Mouse (Mus musculus): ENCODE results near the gene Maea. TPM values are rescaled to one million over a fixed set of nuclear protein-coding genes. Genes with fewer than 3 reads are reported as not detected.

Gene Maea
- total RNA-seq, 1 experiment = 90.2 TPM

- in situ Hi-C loops (cut with MboI; ENCODE audit: low sequenced_read_pairs in 2 of 2, unreplicated experiment in 2 of 2) = no loop called here
- Histone ChIP-seq H3K4me1 (ENCODE audit: control insufficient read depth in 2 of 2, insufficient read depth in 2 of 2, low read length in 2 of 2, poor library complexity in 1 of 2) (peaks cover 0 to 1% of the 10 kb centered on the region in 2 experiments; a peak in 1 of 4 replicates), H3K36me3 (ENCODE audit: control insufficient read depth, insufficient read depth, low read length, poor library complexity, severe bottlenecking) (peaks cover 23% of the 10 kb centered on the region), H3K9me3 (ENCODE audit: control insufficient read depth, insufficient read depth, low read depth, low read length) (no peaks in the 10 kb centered on the region), H3K4me3 (ENCODE audit: insufficient read depth in 1 of 2, low read depth in 1 of 2, low read length in 2 of 2, poor library complexity in 1 of 2, severe bottlenecking in 1 of 2) (no peak overlapping the region), H3K27ac (ENCODE audit: insufficient read depth, low read depth, low read length, poor library complexity, severe bottlenecking) (no peak overlapping the region; the same call in 1 of the 2 replicates), H3K9ac (ENCODE audit: insufficient read depth, low read depth, low read length, poor library complexity, severe bottlenecking) (no peak overlapping the region)
- DNase-seq (ENCODE audit: low read depth, low spot score) = no peak
- TF ChIP-seq HCFC1 (IDR thresholded peaks at IDR 0.05; ENCODE audit: borderline replicate concordance, insufficient read depth, low read length) (no peak), ZNF384 (IDR thresholded peaks at IDR 0.05; ENCODE audit: low read depth, low read length) (no peak), MAFK (IDR thresholded peaks at IDR 0.05; ENCODE audit: insufficient read depth, low read depth, low read length) (no peak), ZC3H11A (IDR thresholded peaks at IDR 0.05; ENCODE audit: borderline replicate concordance, low read depth, low read length) (no peak), CHD2 (IDR thresholded peaks at IDR 0.05; ENCODE audit: low read depth, low read length) (no peak)
Observed at GRCm38 (mm10) chr5:33358467-33358866, 23.2 kb downstream of the Maea start.

GRCm38 (mm10) chr5:33363263-33363662 lies 28.0 kb downstream of the Maea start:
- no peak overlapping the region for H3K4me3 ChIP-seq (ENCODE audit: insufficient read depth in 1 of 2, low read depth in 1 of 2, low read length in 2 of 2, poor library complexity in 1 of 2, severe bottlenecking in 1 of 2)
- in situ Hi-C loops (cut with MboI; ENCODE audit: low sequenced_read_pairs in 2 of 2, unreplicated experiment in 2 of 2) = no loop called here
- no peak for DNase-seq (ENCODE audit: low read depth, low spot score)
- H3K9me3 ChIP-seq (ENCODE audit: control insufficient read depth, insufficient read depth, low read depth, low read length) = no peaks in the 10 kb centered on the region
- no peak for TF ChIP-seq CHD2 (IDR thresholded peaks at IDR 0.05; ENCODE audit: low read depth, low read length)
- no peak for TF ChIP-seq HCFC1 (IDR thresholded peaks at IDR 0.05; ENCODE audit: borderline replicate concordance, insufficient read depth, low read length)
- no peak for TF ChIP-seq ZNF384 (IDR thresholded peaks at IDR 0.05; ENCODE audit: low read depth, low read length)
- TF ChIP-seq MAFK (IDR thresholded peaks at IDR 0.05; ENCODE audit: insufficient read depth, low read depth, low read length) = no peak
- no peak for TF ChIP-seq ZC3H11A (IDR thresholded peaks at IDR 0.05; ENCODE audit: borderline replicate concordance, low read depth, low read length)
- H3K4me1 ChIP-seq (ENCODE audit: control insufficient read depth in 2 of 2, insufficient read depth in 2 of 2, low read length in 2 of 2, poor library complexity in 1 of 2) = no peaks in the 10 kb centered on the region
- no peak overlapping the region for H3K9ac ChIP-seq (ENCODE audit: insufficient read depth, low read depth, low read length, poor library complexity, severe bottlenecking)
- H3K27ac ChIP-seq (ENCODE audit: insufficient read depth, low read depth, low read length, poor library complexity, severe bottlenecking) = no peak overlapping the region
- peaks cover 52% of the 10 kb centered on the region for H3K36me3 ChIP-seq (ENCODE audit: control insufficient read depth, insufficient read depth, low read length, poor library complexity, severe bottlenecking)

- DNase-seq (ENCODE audit: low read depth, low spot score) = no peak
- Histone ChIP-seq H3K9me3 (ENCODE audit: control insufficient read depth, insufficient read depth, low read depth, low read length) (no peaks in the 10 kb centered on the region), H3K4me3 (ENCODE audit: insufficient read depth in 1 of 2, low read depth in 1 of 2, low read length in 2 of 2, poor library complexity in 1 of 2, severe bottlenecking in 1 of 2) (no peak overlapping the region), H3K9ac (ENCODE audit: insufficient read depth, low read depth, low read length, poor library complexity, severe bottlenecking) (no peak overlapping the region), H3K27ac (ENCODE audit: insufficient read depth, low read depth, low read length, poor library complexity, severe bottlenecking) (no peak overlapping the region), H3K36me3 (ENCODE audit: control insufficient read depth, insufficient read depth, low read length, poor library complexity, severe bottlenecking) (peaks cover 70% of the 10 kb centered on the region), H3K4me1 (ENCODE audit: control insufficient read depth in 2 of 2, insufficient read depth in 2 of 2, low read length in 2 of 2, poor library complexity in 1 of 2) (no peaks in the 10 kb centered on the region)
- TF ChIP-seq CHD2 (IDR thresholded peaks at IDR 0.05; ENCODE audit: low read depth, low read length) = no peak
- TF ChIP-seq ZNF384 (IDR thresholded peaks at IDR 0.05; ENCODE audit: low read depth, low read length) = no peak
- TF ChIP-seq ZC3H11A (IDR thresholded peaks at IDR 0.05; ENCODE audit: borderline replicate concordance, low read depth, low read length) = no peak
- TF ChIP-seq MAFK (IDR thresholded peaks at IDR 0.05; ENCODE audit: insufficient read depth, low read depth, low read length) = no peak
- TF ChIP-seq HCFC1 (IDR thresholded peaks at IDR 0.05; ENCODE audit: borderline replicate concordance, insufficient read depth, low read length) = no peak
- in situ Hi-C loops (cut with MboI; ENCODE audit: low sequenced_read_pairs in 2 of 2, unreplicated experiment in 2 of 2) = no loop called here
Observed at GRCm38 (mm10) chr5:33368651-33369050, 33.3 kb downstream of the Maea start.

- DNase-seq (ENCODE audit: low read depth, low spot score) = no peak
Observed at GRCm38 (mm10) chr5:33371137-33371536, 35.8 kb downstream of the Maea start.

GRCm38 (mm10) chr5:33371668-33372067 lies 36.4 kb downstream of the Maea start:
- Histone ChIP-seq H3K4me1 (ENCODE audit: control insufficient read depth in 2 of 2, insufficient read depth in 2 of 2, low read length in 2 of 2, poor library complexity in 1 of 2) (no peaks in the 10 kb centered on the region), H3K9me3 (ENCODE audit: control insufficient read depth, insufficient read depth, low read depth, low read length) (no peaks in the 10 kb centered on the region), H3K9ac (ENCODE audit: insufficient read depth, low read depth, low read length, poor library complexity, severe bottlenecking) (no peak overlapping the region), H3K27ac (ENCODE audit: insufficient read depth, low read depth, low read length, poor library complexity, severe bottlenecking) (no peak overlapping the region), H3K4me3 (ENCODE audit: insufficient read depth in 1 of 2, low read depth in 1 of 2, low read length in 2 of 2, poor library complexity in 1 of 2, severe bottlenecking in 1 of 2) (no peak overlapping the region), H3K36me3 (ENCODE audit: control insufficient read depth, insufficient read depth, low read length, poor library complexity, severe bottlenecking) (peaks cover 51% of the 10 kb centered on the region)
- DNase-seq (ENCODE audit: low read depth, low spot score) = no peak
- in situ Hi-C loops (cut with MboI; ENCODE audit: low sequenced_read_pairs in 2 of 2, unreplicated experiment in 2 of 2) = no loop called here
- TF ChIP-seq MAFK (IDR thresholded peaks at IDR 0.05; ENCODE audit: insufficient read depth, low read depth, low read length) (no peak), HCFC1 (IDR thresholded peaks at IDR 0.05; ENCODE audit: borderline replicate concordance, insufficient read depth, low read length) (no peak), CHD2 (IDR thresholded peaks at IDR 0.05; ENCODE audit: low read depth, low read length) (no peak), ZC3H11A (IDR thresholded peaks at IDR 0.05; ENCODE audit: borderline replicate concordance, low read depth, low read length) (no peak), ZNF384 (IDR thresholded peaks at IDR 0.05; ENCODE audit: low read depth, low read length) (no peak)

More at GRCm38 (mm10) chr5:33371137-33371536, 35.8 kb downstream of the Maea start:
- Histone ChIP-seq H3K4me3 (ENCODE audit: insufficient read depth in 1 of 2, low read depth in 1 of 2, low read length in 2 of 2, poor library complexity in 1 of 2, severe bottlenecking in 1 of 2) (no peak overlapping the region), H3K27ac (ENCODE audit: insufficient read depth, low read depth, low read length, poor library complexity, severe bottlenecking) (no peak overlapping the region), H3K4me1 (ENCODE audit: control insufficient read depth in 2 of 2, insufficient read depth in 2 of 2, low read length in 2 of 2, poor library complexity in 1 of 2) (no peaks in the 10 kb centered on the region), H3K36me3 (ENCODE audit: control insufficient read depth, insufficient read depth, low read length, poor library complexity, severe bottlenecking) (peaks cover 54% of the 10 kb centered on the region), H3K9me3 (ENCODE audit: control insufficient read depth, insufficient read depth, low read depth, low read length) (no peaks in the 10 kb centered on the region), H3K9ac (ENCODE audit: insufficient read depth, low read depth, low read length, poor library complexity, severe bottlenecking) (no peak overlapping the region)
- TF ChIP-seq ZNF384 (IDR thresholded peaks at IDR 0.05; ENCODE audit: low read depth, low read length) = no peak
- no peak for TF ChIP-seq ZC3H11A (IDR thresholded peaks at IDR 0.05; ENCODE audit: borderline replicate concordance, low read depth, low read length)
- in situ Hi-C loops (cut with MboI; ENCODE audit: low sequenced_read_pairs in 2 of 2, unreplicated experiment in 2 of 2) = no loop called here

Measured in ES-E14 (cell line).